Mouse (Mus musculus) gastrocnemius, adult 2 months (tissue): Measurements from ENCODE around the gene Rgmb. TPM values are rescaled to one million over a fixed set of nuclear protein-coding genes. Genes with fewer than 3 reads are reported as not detected.

Experiments used
- DNase-seq: peaks from one replicate; pipeline ENCODE4 v3.0.0; 2022
- H3K27ac ChIP-seq: fragments of 200-600 bp; 2 replicates; pipeline ENCODE4 v1.8.1; 2022; ENCODE audit warnings: mild to moderate bottlenecking
- H3K4me3 ChIP-seq: fragments of 200-600 bp; 2 replicates; pipeline ENCODE4 v1.8.1; 2022; ENCODE audit warnings: mild to moderate bottlenecking, moderate library complexity
- CTCF ChIP-seq: fragments of 200-600 bp; IDR thresholded peaks from 2 replicates; pipeline ENCODE4 v1.8.1; 2022; ENCODE audit warnings: antibody characterized with exemption, mild to moderate bottlenecking, moderate library complexity
- intact Hi-C: fragments of 180-260 bp; cut with DNase I; formaldehyde crosslinking; loops from one replicate; pipeline ENCODE4 v1.15.1; 2025
- long read RNA-seq, 2 experiments: library from polyadenylated mRNA; stranded (forward); transcript quantifications; one replicate each; pipeline ENCODE4 v2.0.0; 2021
- total RNA-seq, 2 experiments: library from RNA; stranded (reverse); gene quantifications; 2 replicates each; pipeline ENCODE4 v1.2.3; 2021

The Rgmb gene
- 10 to 100 TPM; 39.2 to 41.3 TPM for total RNA-seq
- long read RNA-seq, experiment 1, full-length matches to known transcripts: 63 of 72 reads
- long read RNA-seq, experiment 1, partial matches to known transcripts: 2 of 72 reads
- long read RNA-seq, experiment 1, other reads (novel, unspliced or antisense): 7 of 72 reads
- long read RNA-seq, experiment 2, full-length matches to known transcripts: 59 of 77 reads
- long read RNA-seq, experiment 2, partial matches to known transcripts: 8 of 77 reads
- long read RNA-seq, experiment 2, other reads (novel, unspliced or antisense): 10 of 77 reads

GRCm38 (mm10) chr17:15830766-15831644 lies at the start of gene Rgmb:
TSS of gene Rgmb (minus strand) at chr17:15831039.
- intact Hi-C loops: no loop called here
- TF ChIP-seq CTCF: peak; percentile 20; the same call in 1 of the 2 replicates
- Histone ChIP-seq H3K4me3 (peak within 1 kb of the TSS; percentile 84), H3K27ac (peak within 1 kb of the TSS; percentile 98)
- DNase-seq: peak; percentile 76

GRCm38 (mm10) chr17:15874765-15875164 lies 43.9 kb upstream of the Rgmb start:
- intact Hi-C loops: no loop called here
- DNase-seq: no peak

GRCm38 (mm10) chr17:15872093-15872492 lies 41.3 kb upstream of the Rgmb start:
- no peak for TF ChIP-seq CTCF
- DNase-seq: no peak
- Histone ChIP-seq H3K4me3 (no peak overlapping the region), H3K27ac (no peak overlapping the region)
- intact Hi-C loops: no loop called here

More at GRCm38 (mm10) chr17:15874765-15875164, 43.9 kb upstream of the Rgmb start:
- no peak for TF ChIP-seq CTCF
- no peak overlapping the region for H3K4me3 ChIP-seq
- no peak overlapping the region for H3K27ac ChIP-seq

GRCm38 (mm10) chr17:15865249-15865648 lies 34.4 kb upstream of the Rgmb start:
- no peak for DNase-seq
- intact Hi-C loops: no loop called here
- Histone ChIP-seq H3K4me3 (no peak overlapping the region), H3K27ac (no peak overlapping the region)
- TF ChIP-seq CTCF: no peak

GRCm38 (mm10) chr17:15862355-15862754 lies 31.5 kb upstream of the Rgmb start:
- Histone ChIP-seq H3K4me3 (no peak overlapping the region), H3K27ac (no peak overlapping the region)
- no peak for DNase-seq
- intact Hi-C loops: no loop called here
- no peak for TF ChIP-seq CTCF

GRCm38 (mm10) chr17:15853121-15853520 lies 22.3 kb upstream of the Rgmb start:
- Histone ChIP-seq H3K27ac (no peak overlapping the region), H3K4me3 (no peak overlapping the region)
- DNase-seq: no peak
- no peak for TF ChIP-seq CTCF
- intact Hi-C loops: no loop called here

- no peak overlapping the region for H3K27ac ChIP-seq
- no peak overlapping the region for H3K4me3 ChIP-seq
- TF ChIP-seq CTCF: no peak
- DNase-seq: no peak
- intact Hi-C loops: no loop called here
Measured at GRCm38 (mm10) chr17:15850544-15850943, 19.7 kb upstream of the Rgmb start.

GRCm38 (mm10) chr17:15841425-15841824 lies 10.6 kb upstream of the Rgmb start:
- intact Hi-C loops: no loop called here
- no peak for TF ChIP-seq CTCF
- no peak overlapping the region for H3K4me3 ChIP-seq
- no peak for DNase-seq
- H3K27ac ChIP-seq: no peak overlapping the region

- no peak for DNase-seq
- intact Hi-C loops: no loop called here
- no peak overlapping the region for H3K27ac ChIP-seq
- TF ChIP-seq CTCF: no peak
- H3K4me3 ChIP-seq: no peak overlapping the region
Measured at GRCm38 (mm10) chr17:15832398-15832797, 1.6 kb upstream of the Rgmb start.

GRCm38 (mm10) chr17:15831810-15832209 lies 971 bp upstream of the Rgmb start:
- peak; percentile 74 for TF ChIP-seq CTCF
- DNase-seq: no peak
- Histone ChIP-seq H3K27ac (no peak overlapping the region; the same call in 1 of the 2 replicates), H3K4me3 (peak overlapping the region; percentile 84; the same call in 1 of the 2 replicates)
- intact Hi-C loops: no loop called here

GRCm38 (mm10) chr17:15830171-15830765 lies 571 bp downstream of the Rgmb start:
- DNase-seq: peak; percentile 59
- H3K4me3 ChIP-seq: peak overlapping the region; percentile 84

GRCm38 (mm10) chr17:15829198-15830170 lies 1.4 kb downstream of the Rgmb start:
- intact Hi-C loops: no loop called here
- DNase-seq: peak; percentile 60

More at GRCm38 (mm10) chr17:15830171-15830765, 571 bp downstream of the Rgmb start:
- intact Hi-C loops: no loop called here
- TF ChIP-seq CTCF: no peak
- H3K27ac ChIP-seq: peak overlapping the region; percentile 98

More at GRCm38 (mm10) chr17:15829198-15830170, 1.4 kb downstream of the Rgmb start:
- Histone ChIP-seq H3K4me3 (peak overlapping the region; percentile 84), H3K27ac (peak overlapping the region; percentile 98)
- TF ChIP-seq CTCF: no peak
